Mouse (Mus musculus): ENCODE measurements around the gene Bpgm. TPM values are rescaled to one million over a fixed set of nuclear protein-coding genes. Genes with fewer than 3 reads are reported as not detected.

Gene Bpgm
- total and polyA plus RNA-seq, 2 experiments from 2014 or later: 26.3 to 29.2 TPM

DNA sequence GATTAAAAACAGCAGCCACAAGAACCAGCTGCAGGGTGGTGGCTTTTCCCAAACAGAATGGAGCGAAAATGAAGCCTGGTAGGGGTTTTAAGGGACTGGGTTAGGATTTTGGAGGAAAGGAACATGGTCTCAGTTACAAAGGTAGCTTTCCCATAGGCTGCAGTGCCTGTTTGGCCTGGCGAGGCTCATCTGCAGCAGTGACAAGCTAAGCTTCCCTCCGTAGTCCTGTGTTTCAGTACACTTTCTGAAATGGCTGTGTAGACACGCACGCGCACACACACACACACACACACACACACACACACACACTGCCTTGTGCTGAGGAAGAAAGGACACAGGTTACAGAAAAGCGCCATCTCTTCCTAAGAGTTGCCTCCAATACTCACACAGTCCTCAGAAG is 7.8 kb downstream of the Bpgm start:
- Histone ChIP-seq H3K27ac (ENCODE audit: low read depth) (no peak overlapping the region), H3K9ac (replicated peaks; ENCODE audit: low read depth, low read length) (no peak overlapping the region), H3K4me1 (ENCODE audit: control insufficient read depth, insufficient read depth) (peaks cover 5% of the 10 kb centered on the region; the same call in 1 of the 2 replicates), H3K36me3 (replicated peaks; ENCODE audit: control insufficient read depth, insufficient read depth, low read length) (no peaks in the 10 kb centered on the region), H3K4me2 (ENCODE audit: low read depth, low read length) (no peak overlapping the region), H3K27me3 (ENCODE audit: control insufficient read depth, insufficient read depth, low read length) (no peaks in the 10 kb centered on the region), H3K4me3 (ENCODE audit: low read depth, low read length) (no peak overlapping the region), H3K9me3 (replicated peaks; ENCODE audit: control insufficient read depth, low read length) (no peaks in the 10 kb centered on the region)
- TF ChIP-seq EP300 (IDR thresholded peaks at IDR 0.05; ENCODE audit: low read depth) (no peak), CTCF (IDR thresholded peaks at IDR 0.05; ENCODE audit: low read depth) (no peak)
- WGBS: 93% methylated on average over 7 of the region's 7 CpGs
- DNase-seq (ENCODE audit: low spot score) (no peak), ATAC-seq (ENCODE audit: insufficient read depth, low read depth) (no peak)

DNA sequence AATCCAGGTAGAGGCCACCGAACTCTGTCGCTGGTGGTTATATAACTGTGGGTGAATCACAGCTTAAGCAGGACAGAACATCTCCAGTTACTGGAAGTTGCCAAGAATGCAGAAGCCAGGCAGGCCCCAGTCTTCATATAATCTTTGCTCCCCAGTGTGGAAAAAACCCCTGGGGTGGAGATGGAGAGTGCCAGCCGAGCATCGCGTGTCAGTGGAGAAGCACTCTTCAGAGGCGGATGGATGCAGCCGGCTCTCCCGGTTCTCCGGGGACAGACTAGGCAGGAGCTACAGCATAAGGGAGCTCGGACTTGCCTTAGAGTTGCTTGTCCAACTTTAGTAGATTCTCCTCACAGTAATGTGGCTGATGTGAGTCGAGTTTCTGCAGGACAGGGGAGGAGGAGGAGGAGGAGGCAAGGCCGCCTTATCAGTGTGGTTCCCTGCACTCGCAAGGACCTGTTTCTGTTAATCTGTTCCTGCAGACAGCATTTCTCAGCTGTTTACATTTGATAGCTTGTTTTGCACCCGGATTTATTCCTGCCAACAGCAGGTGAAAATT is 10.1 kb downstream of the Bpgm start:
- WGBS: 58% methylated on average over 14 of the region's 14 CpGs
- Histone ChIP-seq H3K4me2 (ENCODE audit: low read depth, low read length) (no peak overlapping the region), H3K9ac (replicated peaks; ENCODE audit: low read depth, low read length) (no peak overlapping the region), H3K27me3 (ENCODE audit: control insufficient read depth, insufficient read depth, low read length) (no peaks in the 10 kb centered on the region), H3K9me3 (replicated peaks; ENCODE audit: control insufficient read depth, low read length) (no peaks in the 10 kb centered on the region), H3K36me3 (replicated peaks; ENCODE audit: control insufficient read depth, insufficient read depth, low read length) (no peaks in the 10 kb centered on the region), H3K4me3 (ENCODE audit: low read depth, low read length) (no peak overlapping the region), H3K27ac (ENCODE audit: low read depth) (no peak overlapping the region), H3K4me1 (ENCODE audit: control insufficient read depth, insufficient read depth) (no peaks in the 10 kb centered on the region)
- DNase-seq (ENCODE audit: low spot score) (no peak), ATAC-seq (ENCODE audit: insufficient read depth, low read depth) (no peak)
- TF ChIP-seq CTCF (IDR thresholded peaks at IDR 0.05; ENCODE audit: low read depth) (no peak), EP300 (IDR thresholded peaks at IDR 0.05; ENCODE audit: low read depth) (no peak)

- H3K4me2 ChIP-seq (ENCODE audit: low read depth, low read length): no peak overlapping the region
- no peak overlapping the region for H3K4me3 ChIP-seq (ENCODE audit: low read depth, low read length)
- WGBS: 86% methylated on average over 21 of the region's 21 CpGs
- TF ChIP-seq EP300 (IDR thresholded peaks at IDR 0.05; ENCODE audit: low read depth) (no peak), CTCF (IDR thresholded peaks at IDR 0.05; ENCODE audit: low read depth) (no peak)
- no peaks in the 10 kb centered on the region for H3K36me3 ChIP-seq (replicated peaks; ENCODE audit: control insufficient read depth, insufficient read depth, low read length)
- no peak for DNase-seq (ENCODE audit: low spot score)
- no peaks in the 10 kb centered on the region for H3K27me3 ChIP-seq (ENCODE audit: control insufficient read depth, insufficient read depth, low read length)
- H3K9me3 ChIP-seq (replicated peaks; ENCODE audit: control insufficient read depth, low read length): no peaks in the 10 kb centered on the region
- 0 out of 2 replicates have a peak, but pooled peaks cover 4% of the 10 kb centered on the region for H3K4me1 ChIP-seq (ENCODE audit: control insufficient read depth, insufficient read depth)
- H3K9ac ChIP-seq (replicated peaks; ENCODE audit: low read depth, low read length): no peak overlapping the region
- no peak for ATAC-seq (ENCODE audit: insufficient read depth, low read depth)
- no peak overlapping the region for H3K27ac ChIP-seq (ENCODE audit: low read depth)
These were observed 17.5 kb downstream of the Bpgm start for GRCm38 (mm10) chr6:34493327-34494095.

GRCm38 (mm10) chr6:34495140-34495551 is 19.1 kb downstream of the Bpgm start:
- 49% methylated on average over 7 of the region's 7 CpGs for WGBS
- DNase-seq (ENCODE audit: low spot score): no peak
- no peak; the same call in 1 of the 2 replicates for ATAC-seq (ENCODE audit: insufficient read depth, low read depth)
- Histone ChIP-seq H3K4me1 (ENCODE audit: control insufficient read depth, insufficient read depth) (0 out of 2 replicates have a peak, but pooled peaks cover 4% of the 10 kb centered on the region), H3K9ac (replicated peaks; ENCODE audit: low read depth, low read length) (no peak overlapping the region), H3K27ac (ENCODE audit: low read depth) (no peak overlapping the region), H3K27me3 (ENCODE audit: control insufficient read depth, insufficient read depth, low read length) (no peaks in the 10 kb centered on the region), H3K4me2 (ENCODE audit: low read depth, low read length) (no peak overlapping the region), H3K4me3 (ENCODE audit: low read depth, low read length) (no peak overlapping the region), H3K36me3 (replicated peaks; ENCODE audit: control insufficient read depth, insufficient read depth, low read length) (no peaks in the 10 kb centered on the region), H3K9me3 (replicated peaks; ENCODE audit: control insufficient read depth, low read length) (no peaks in the 10 kb centered on the region)
- no peak for TF ChIP-seq EP300 (IDR thresholded peaks at IDR 0.05; ENCODE audit: low read depth)
- TF ChIP-seq CTCF (IDR thresholded peaks at IDR 0.05; ENCODE audit: low read depth): no peak

- no peak for TF ChIP-seq EP300 (IDR thresholded peaks at IDR 0.05; ENCODE audit: low read depth)
- no peak for TF ChIP-seq CTCF (IDR thresholded peaks at IDR 0.05; ENCODE audit: low read depth)
- no peaks in the 10 kb centered on the region for H3K27me3 ChIP-seq (ENCODE audit: control insufficient read depth, insufficient read depth, low read length)
- ATAC-seq (ENCODE audit: insufficient read depth, low read depth): no peak
- H3K4me1 ChIP-seq (ENCODE audit: control insufficient read depth, insufficient read depth): 0 out of 2 replicates have a peak, but pooled peaks cover 4% of the 10 kb centered on the region
- 76% methylated on average over 5 of the region's 5 CpGs for WGBS
- H3K36me3 ChIP-seq (replicated peaks; ENCODE audit: control insufficient read depth, insufficient read depth, low read length): no peaks in the 10 kb centered on the region
- H3K27ac ChIP-seq (ENCODE audit: low read depth): no peak overlapping the region
- H3K4me2 ChIP-seq (ENCODE audit: low read depth, low read length): no peak overlapping the region
- no peak overlapping the region for H3K4me3 ChIP-seq (ENCODE audit: low read depth, low read length)
- no peak for DNase-seq (ENCODE audit: low spot score)
- H3K9ac ChIP-seq (replicated peaks; ENCODE audit: low read depth, low read length): no peak overlapping the region
- H3K9me3 ChIP-seq (replicated peaks; ENCODE audit: control insufficient read depth, low read length): no peaks in the 10 kb centered on the region
These were observed 22.1 kb downstream of the Bpgm start for GRCm38 (mm10) chr6:34497991-34498625.

Measured in heart, postnatal 0 days (tissue).